Mouse (Mus musculus) spleen, adult 2 months (tissue): ENCODE results near the gene Gtpbp1.

Experiments
- CTCF ChIP-seq: fragments of 200-500 bp; IDR thresholded peaks from 2 replicates; pipeline ENCODE4 v1.5.1; 2011; ENCODE audit warnings: mild to moderate bottlenecking, inconsistent platforms; ENCODE audit not compliant: insufficient read depth, insufficient read length, insufficient replicate concordance; ENCODE audit errors: extremely low read depth
- POLR2A ChIP-seq: fragments of 200-500 bp; IDR thresholded peaks from 2 replicates; pipeline ENCODE4 v1.6.1; 2011; ENCODE audit warnings: low read depth, low read length, inconsistent platforms

DNA sequence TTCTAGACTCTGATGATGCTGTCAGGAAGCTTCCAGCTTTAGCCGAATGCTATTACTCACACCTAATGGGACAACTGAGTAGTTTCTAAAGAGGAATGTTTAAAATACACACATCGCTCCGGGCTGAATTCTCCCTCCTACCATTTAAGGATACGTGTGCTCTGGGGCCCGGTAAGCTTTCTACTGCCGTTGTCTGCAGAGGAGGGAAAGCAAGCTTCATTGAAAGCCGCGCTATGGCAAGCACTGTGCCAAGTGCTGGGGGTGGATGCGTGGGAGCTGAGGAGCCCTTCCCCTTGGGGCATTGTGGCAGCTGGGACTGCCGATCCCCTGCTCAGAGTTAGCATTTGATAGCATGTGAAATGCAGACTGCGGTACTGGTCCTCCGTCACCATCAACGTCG lies 34.2 kb upstream of the Gtpbp1 start:
- TF ChIP-seq POLR2A (no peak), CTCF (no peak)
